Mouse (Mus musculus) liver, adult 2 months (tissue): Measurements from ENCODE around the gene Ciita.

ENCODE experiments used
- CTCF ChIP-seq: fragments of 200-500 bp; IDR thresholded peaks from 2 replicates; pipeline ENCODE4 v1.5.1; 2011; ENCODE audit warnings: low read depth, low read length, control low read depth
- POLR2A ChIP-seq: fragments of 200-500 bp; IDR thresholded peaks from 2 replicates; pipeline ENCODE4 v1.6.1; 2011; ENCODE audit warnings: low read length, control low read depth; ENCODE audit not compliant: insufficient read depth; ENCODE audit errors: extremely low read depth

GRCm38 (mm10) chr16:10507445-10507844, 27.6 kb downstream of the Ciita start:
- TF ChIP-seq POLR2A: no peak
- TF ChIP-seq CTCF: no peak
